Mouse (Mus musculus): ENCODE measurements at regions not wholly inside any gene's neighbourhood (a gene's known extent, or its start where the extent isn't known, plus 50 kb on each side); places are given as distances from the start of the nearest gene placed in this dataset.
"Not testable (repeated sequence)": the region's sequence is repeated elsewhere in the genome, so short reads cannot be mapped to it uniquely, and the experiment has no call there.

DNA sequence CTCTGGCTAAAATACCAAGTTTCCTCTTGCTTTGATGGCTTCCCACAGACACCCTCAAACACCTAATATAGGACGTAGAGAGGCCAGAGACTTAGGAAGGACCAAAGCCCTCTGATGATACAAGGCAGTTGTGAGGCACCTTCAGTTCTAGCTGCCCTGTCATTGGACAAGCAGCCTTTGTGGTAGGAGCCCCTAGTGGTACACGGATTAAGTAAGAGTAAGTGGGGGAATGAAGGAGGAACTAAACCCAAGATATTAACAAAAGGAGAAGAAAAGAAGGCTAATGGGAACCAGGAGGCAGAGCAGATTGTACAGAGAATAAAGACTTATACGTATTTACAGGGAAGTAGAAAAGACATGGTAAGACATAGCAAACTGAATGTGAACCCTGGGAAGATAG lies 352.3 kb upstream of the Tmco5 start:
- ATAC-seq (ENCODE audit: insufficient number of reproducible peaks, low FRiP score, low TSS enrichment): not testable (repeated sequence)

GRCm38 (mm10) chr2:116536453-116536852 lies 342.0 kb upstream of the Tmco5 start:
- no peak for ATAC-seq (ENCODE audit: insufficient number of reproducible peaks, low FRiP score, low TSS enrichment)

- ATAC-seq (ENCODE audit: insufficient number of reproducible peaks, low FRiP score, low TSS enrichment): no peak
Observed at GRCm38 (mm10) chr2:116559350-116559749, 319.1 kb upstream of the Tmco5 start.

DNA sequence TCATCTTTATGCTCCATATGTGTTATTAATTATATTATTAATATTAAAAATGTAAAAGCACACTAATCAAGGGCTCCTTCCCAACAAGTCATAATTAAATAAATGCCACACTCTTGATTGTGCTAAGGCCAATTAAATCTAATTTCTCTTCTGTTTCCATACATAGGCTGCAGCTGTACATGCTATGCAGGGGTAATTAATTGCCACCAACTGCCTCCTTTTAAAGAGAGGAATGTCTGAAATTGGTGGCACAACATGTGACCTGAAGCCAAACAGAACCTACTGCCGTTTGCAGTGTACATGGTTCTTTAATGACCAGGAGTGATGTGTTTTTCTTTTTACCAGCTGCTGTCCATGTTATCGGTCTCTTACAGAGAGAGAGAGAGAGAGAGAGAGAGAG lies 294.5 kb upstream of the Tmco5 start:
- ATAC-seq (ENCODE audit: insufficient number of reproducible peaks, low FRiP score, low TSS enrichment): no peak

GRCm38 (mm10) chr2:116586203-116586959 lies 292.1 kb upstream of the Tmco5 start:
- no peak for ATAC-seq (ENCODE audit: insufficient number of reproducible peaks, low FRiP score, low TSS enrichment)

- no peak for ATAC-seq (ENCODE audit: insufficient number of reproducible peaks, low FRiP score, low TSS enrichment)
Observed at GRCm38 (mm10) chr2:116605869-116606268, 272.6 kb upstream of the Tmco5 start.

GRCm38 (mm10) chr2:116639935-116640334 lies 238.6 kb upstream of the Tmco5 start:
- no peak for ATAC-seq (ENCODE audit: insufficient number of reproducible peaks, low FRiP score, low TSS enrichment)

GRCm38 (mm10) chr2:116652106-116652505 lies 226.4 kb upstream of the Tmco5 start:
- ATAC-seq (ENCODE audit: insufficient number of reproducible peaks, low FRiP score, low TSS enrichment): no peak

- ATAC-seq (ENCODE audit: insufficient number of reproducible peaks, low FRiP score, low TSS enrichment): no peak
Observed at GRCm38 (mm10) chr2:116685756-116686155, 192.7 kb upstream of the Tmco5 start.

DNA sequence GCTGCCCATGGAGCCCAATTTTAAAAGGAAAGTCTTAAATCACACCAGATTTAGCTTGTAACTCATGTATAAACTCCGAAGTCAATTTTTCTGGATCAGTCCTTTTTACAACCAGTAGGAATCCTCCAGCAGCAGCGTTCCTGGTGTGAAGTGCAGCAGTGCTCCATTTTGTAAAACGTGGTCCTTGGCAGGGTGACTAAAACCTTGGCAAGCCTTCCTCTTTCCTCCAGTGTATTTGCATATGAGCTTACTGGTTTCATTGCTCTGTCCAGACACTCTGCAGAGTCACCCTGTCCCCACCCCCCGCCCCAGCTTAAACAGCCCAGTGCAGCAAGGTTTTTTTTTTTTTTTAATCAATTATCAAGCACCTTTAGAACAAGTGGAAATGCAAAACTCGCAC lies 180.9 kb upstream of the Tmco5 start:
- ATAC-seq (ENCODE audit: insufficient number of reproducible peaks, low FRiP score, low TSS enrichment): no peak

GRCm38 (mm10) chr2:116704705-116705104 lies 173.8 kb upstream of the Tmco5 start:
- no peak for ATAC-seq (ENCODE audit: insufficient number of reproducible peaks, low FRiP score, low TSS enrichment)

DNA sequence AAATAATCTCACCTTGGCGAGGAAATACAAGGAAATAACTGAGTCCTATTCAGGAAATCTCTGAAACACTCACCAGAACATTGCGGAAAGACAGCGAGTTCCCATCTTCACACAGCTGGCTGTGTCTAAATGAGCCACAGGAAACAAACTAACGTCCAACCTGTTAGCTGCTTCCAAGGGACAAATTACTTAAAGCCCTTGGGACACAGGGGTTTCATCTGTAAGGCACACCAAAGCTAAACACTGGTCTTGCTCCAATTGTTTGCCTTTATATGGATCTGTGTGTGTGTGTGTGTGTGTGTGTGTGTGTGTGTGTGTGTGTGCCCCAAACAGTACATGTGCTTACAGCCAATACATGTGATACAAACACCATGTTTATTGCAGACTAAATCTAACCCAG lies 168.9 kb upstream of the Tmco5 start:
- ATAC-seq (ENCODE audit: insufficient number of reproducible peaks, low FRiP score, low TSS enrichment): no peak

- ATAC-seq (ENCODE audit: insufficient number of reproducible peaks, low FRiP score, low TSS enrichment): no peak
Observed at GRCm38 (mm10) chr2:116716529-116717201, 161.8 kb upstream of the Tmco5 start.

- ATAC-seq (ENCODE audit: insufficient number of reproducible peaks, low FRiP score, low TSS enrichment): no peak
Observed at GRCm38 (mm10) chr2:116718637-116719036, 159.9 kb upstream of the Tmco5 start.

DNA sequence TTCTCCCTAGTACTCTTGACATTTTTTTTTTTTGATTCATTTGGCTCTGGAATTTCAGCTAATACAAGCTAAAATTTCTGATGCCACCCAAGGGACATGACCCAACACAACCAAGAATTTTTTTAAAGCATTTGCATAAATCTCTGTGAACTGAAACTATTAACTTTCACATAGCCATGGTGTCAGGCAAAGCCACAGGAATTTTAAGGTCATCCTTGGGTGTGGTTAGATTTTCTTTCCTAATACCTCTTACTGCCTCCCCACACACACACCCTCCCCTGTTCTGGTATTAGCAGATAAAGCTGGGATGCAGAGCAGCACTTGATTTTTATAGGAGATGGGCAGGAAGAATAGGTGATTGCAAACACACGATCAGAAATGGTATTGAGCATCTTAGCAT lies 150.9 kb upstream of the Tmco5 start:
- no peak for ATAC-seq (ENCODE audit: insufficient number of reproducible peaks, low FRiP score, low TSS enrichment)

DNA sequence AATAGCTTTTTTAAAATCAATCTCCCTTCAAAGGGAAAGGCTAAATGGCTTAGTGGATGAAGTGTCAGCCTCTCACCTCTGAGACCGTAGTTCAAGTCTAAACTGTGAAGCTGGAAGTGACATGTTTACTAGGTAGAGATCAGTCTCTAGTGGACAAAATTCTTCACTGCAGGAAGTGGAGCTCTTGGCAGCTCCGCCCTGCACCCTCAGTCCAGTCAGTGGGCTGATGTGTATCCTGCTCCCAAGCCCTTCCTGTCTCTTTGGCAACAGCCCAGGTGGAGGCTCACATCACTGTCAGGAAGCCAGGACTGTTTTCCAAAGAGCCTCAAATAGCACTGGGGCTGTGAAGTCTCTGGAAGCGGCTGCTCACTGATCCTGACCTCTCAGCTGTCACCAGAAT lies 142.8 kb upstream of the Tmco5 start:
- peak; percentile 58; the same call in 1 of the 2 replicates for ATAC-seq (ENCODE audit: insufficient number of reproducible peaks, low FRiP score, low TSS enrichment)

- ATAC-seq (ENCODE audit: insufficient number of reproducible peaks, low FRiP score, low TSS enrichment): no peak
Observed at GRCm38 (mm10) chr2:116768459-116769047, 109.9 kb upstream of the Tmco5 start.

DNA sequence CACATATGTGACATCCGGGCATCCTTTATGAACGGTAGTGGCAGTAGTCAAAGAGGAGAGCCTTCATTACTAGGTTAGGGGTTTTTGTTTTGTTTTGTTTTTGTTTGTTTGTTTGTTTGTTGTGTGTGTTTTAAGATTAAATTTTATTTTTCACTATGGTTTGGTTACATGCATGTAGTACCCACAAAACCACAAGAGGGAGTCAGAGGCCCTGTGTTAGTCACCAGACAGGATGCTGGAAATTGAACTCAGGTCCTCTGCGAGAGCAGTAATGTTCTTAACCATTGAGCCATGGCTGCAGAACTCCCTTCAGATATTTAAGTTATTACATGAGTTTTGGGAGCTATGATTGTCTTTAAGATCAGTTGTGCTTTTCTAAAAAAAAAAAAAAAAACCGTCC lies 109.3 kb upstream of the Tmco5 start:
- no peak for ATAC-seq (ENCODE audit: insufficient number of reproducible peaks, low FRiP score, low TSS enrichment)

DNA sequence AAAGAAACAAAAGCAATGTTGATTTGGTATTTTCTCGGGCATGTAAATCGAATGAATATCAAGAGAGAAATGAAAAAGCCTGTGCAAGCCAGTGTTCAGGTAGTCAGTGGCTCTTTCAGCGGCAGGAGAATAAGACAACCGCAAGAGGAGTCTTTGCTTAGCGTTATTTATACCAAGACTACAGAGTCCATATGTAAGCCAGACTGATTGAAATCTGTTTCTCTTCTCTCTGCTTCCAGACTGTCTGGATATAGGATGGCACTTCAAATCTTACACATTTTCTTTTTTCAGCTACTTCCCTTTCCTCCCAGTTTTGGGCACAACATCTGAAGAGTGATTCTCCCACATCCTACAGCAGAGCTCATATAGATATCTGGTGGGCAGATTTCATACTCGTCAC lies 105.9 kb upstream of the Tmco5 start:
- ATAC-seq (ENCODE audit: insufficient number of reproducible peaks, low FRiP score, low TSS enrichment): no peak

- no peak for ATAC-seq (ENCODE audit: insufficient number of reproducible peaks, low FRiP score, low TSS enrichment)
Observed at GRCm38 (mm10) chr2:116800141-116800540, 78.3 kb upstream of the Tmco5 start.

- ATAC-seq (ENCODE audit: insufficient number of reproducible peaks, low FRiP score, low TSS enrichment): no peak
Observed at GRCm38 (mm10) chr2:116801578-116801977, 76.9 kb upstream of the Tmco5 start.

GRCm38 (mm10) chr2:116807207-116807606 lies 71.3 kb upstream of the Tmco5 start:
- ATAC-seq (ENCODE audit: insufficient number of reproducible peaks, low FRiP score, low TSS enrichment): no peak

Data from cerebellum, adult (tissue).